Mouse (Mus musculus) liver, embryonic 14.5 days (tissue): ENCODE data around the gene Rph3al. TPM values are rescaled to one million over a fixed set of nuclear protein-coding genes. Genes with fewer than 3 reads are reported as not detected.

ENCODE experiments used
- ATAC-seq: fragments of 200-750 bp; cut with Nextera tagmentation; 2 replicates; pipeline ENCODE4 v1.8.0; 2017; ENCODE audit warnings: moderate number of reproducible peaks, mild to moderate bottlenecking, moderate library complexity; ENCODE audit not compliant: insufficient read depth
- DNase-seq, 3 experiments: peaks; one replicate each; pipeline ENCODE4 v3.0.0-alpha.2; 2012 to 2013; ENCODE audit warnings: low read depth in 3 of 3, low spot score in 3 of 3
- H3K27ac ChIP-seq: fragments of 300-500 bp; sonication (generic); 2 replicates; pipeline ENCODE4 v1.5.1; 2014; ENCODE audit warnings: moderate library complexity, mild to moderate bottlenecking, control low read depth, inconsistent platforms
- H3K27me3 ChIP-seq: fragments of 300-500 bp; sonication (generic); 2 replicates; pipeline ENCODE4 v1.6.1; 2014; ENCODE audit warnings: mild to moderate bottlenecking, low read length, moderate library complexity; ENCODE audit not compliant: control insufficient read depth, insufficient read depth
- H3K36me3 ChIP-seq: fragments of 300-500 bp; sonication (generic); replicated peaks from 2 replicates; pipeline ENCODE4 v1.6.1; 2014; ENCODE audit warnings: low read depth; ENCODE audit not compliant: control insufficient read depth, insufficient read depth
- H3K4me1 ChIP-seq, 2 experiments: fragments of 200-500 bp in 1 of 2; fragments of 300-500 bp in 1 of 2; sonication (generic) in 1 of 2; replicated peaks; 2 replicates each; pipeline ENCODE4 v1.6.1; 2012 to 2014; ENCODE audit warnings: antibody characterized with exemption in 1 of 2, inconsistent platforms in 1 of 2, low read length in 1 of 2; ENCODE audit not compliant: control insufficient read depth in 2 of 2, insufficient read depth in 2 of 2
- H3K4me2 ChIP-seq: fragments of 300-500 bp; sonication (generic); 2 replicates; pipeline ENCODE4 v1.6.1; 2014; ENCODE audit warnings: low read depth, mild to moderate bottlenecking, control low read depth, moderate library complexity
- H3K4me3 ChIP-seq, 2 experiments: fragments of 200-500 bp in 1 of 2; fragments of 300-500 bp in 1 of 2; sonication (generic) in 1 of 2; 2 replicates each; pipeline ENCODE4 v1.5.1; 2012 to 2014; ENCODE audit warnings: low read depth in 2 of 2, low read length in 2 of 2, mild to moderate bottlenecking in 2 of 2, control low read depth in 1 of 2, inconsistent platforms in 1 of 2, moderate library complexity in 1 of 2; ENCODE audit not compliant: insufficient read depth in 1 of 2
- H3K9ac ChIP-seq: fragments of 300-500 bp; sonication (generic); replicated peaks from 2 replicates; pipeline ENCODE4 v1.6.1; 2014; ENCODE audit warnings: mild to moderate bottlenecking, control low read depth, moderate library complexity
- H3K9me3 ChIP-seq: fragments of 300-500 bp; sonication (generic); 2 replicates; pipeline ENCODE4 v1.6.1; 2016; ENCODE audit warnings: low read length, mixed read lengths; ENCODE audit not compliant: control insufficient read depth
- CTCF ChIP-seq: IDR thresholded peaks from 2 replicates; pipeline ENCODE4 v1.5.1; 2016; ENCODE audit warnings: antibody characterized with exemption, low read depth, control low read depth
- EP300 ChIP-seq: IDR thresholded peaks from 2 replicates; pipeline ENCODE4 v1.6.1; 2016; ENCODE audit warnings: antibody characterized with exemption, low read depth
- WGBS: fragments of 180-500 bp; shearing (Covaris S2); extraction: QIAGEN DNeasy Blood & Tissue Kit; methylation state at CpG from one replicate; pipeline ENCODE4 v1.1.7; 2014; ENCODE audit not compliant: insufficient replicate concordance; 5-methylcytosine and 5-hydroxymethylcytosine counted together
- polyA plus RNA-seq, 2 experiments: library from polyadenylated mRNA; depleted of rRNA in 1 of 2; stranded (reverse) in 1 of 2; unstranded in 1 of 2; fragments of >200 nt; fragmentation: Nextera tagmentation in 1 of 2; extraction: Ambion mirVana in 1 of 2; gene quantifications; 2 replicates each; pipeline versions ENCODE4 v1.2.1 to v1.2.3; 2012 to 2014

The Rph3al gene
- polyA plus RNA-seq, 2 experiments, result 0.25 to 0.29 TPM

- no peak overlapping the region for H3K4me2 ChIP-seq
- TF ChIP-seq EP300 (no peak), CTCF (no peak)
- H3K4me1 ChIP-seq, result no peaks in the 10 kb centered on the region
- no peaks in the 10 kb centered on the region for H3K9me3 ChIP-seq
- DNase-seq, result no peak
- H3K27me3 ChIP-seq, result no peaks in the 10 kb centered on the region
- no peak for ATAC-seq
- no peak overlapping the region for H3K9ac ChIP-seq
- H3K27ac ChIP-seq, result no peak overlapping the region
- WGBS, result 21% methylated on average over 15 of the region's 15 CpGs
- H3K36me3 ChIP-seq, result no peaks in the 10 kb centered on the region
- H3K4me3 ChIP-seq, result no peak overlapping the region
Measured at GRCm38 (mm10) chr11:75876043-75876780, 62.0 kb downstream of the Rph3al start.

GRCm38 (mm10) chr11:75871688-75872087 is 66.5 kb downstream of the Rph3al start:
- DNase-seq (no peak), ATAC-seq (no peak)
- Histone ChIP-seq H3K4me2 (no peak overlapping the region), H3K4me1 (no peaks in the 10 kb centered on the region), H3K9me3 (no peaks in the 10 kb centered on the region), H3K27me3 (no peaks in the 10 kb centered on the region), H3K36me3 (no peaks in the 10 kb centered on the region), H3K4me3 (no peak overlapping the region), H3K27ac (no peak overlapping the region), H3K9ac (no peak overlapping the region)
- 60% methylated on average over 1 of the region's 1 CpGs for whole genome bisulfite sequencing
- TF ChIP-seq CTCF (no peak), EP300 (no peak)

- Histone ChIP-seq H3K9ac (no peak overlapping the region), H3K9me3 (no peaks in the 10 kb centered on the region), H3K36me3 (no peaks in the 10 kb centered on the region), H3K27ac (no peak overlapping the region), H3K4me3 (no peak overlapping the region), H3K4me2 (no peak overlapping the region), H3K27me3 (no peaks in the 10 kb centered on the region), H3K4me1 (no peaks in the 10 kb centered on the region)
- WGBS, result 45% methylated on average over 4 of the region's 4 CpGs
- TF ChIP-seq CTCF, result no peak
- no peak for TF ChIP-seq EP300
- ATAC-seq, result no peak
- no peak for DNase-seq
Measured at GRCm38 (mm10) chr11:75870947-75871346, 67.3 kb downstream of the Rph3al start.

- ATAC-seq (no peak), DNase-seq (no peak)
- H3K4me3 ChIP-seq, result no peak overlapping the region
- no peak overlapping the region for H3K9ac ChIP-seq
- TF ChIP-seq EP300, result no peak
- TF ChIP-seq CTCF, result no peak
- no peaks in the 10 kb centered on the region for H3K4me1 ChIP-seq
- 68% methylated on average over 5 of the region's 5 CpGs for WGBS
- no peak overlapping the region for H3K27ac ChIP-seq
- H3K9me3 ChIP-seq, result no peaks in the 10 kb centered on the region
- H3K27me3 ChIP-seq, result no peaks in the 10 kb centered on the region
- H3K4me2 ChIP-seq, result no peak overlapping the region
- H3K36me3 ChIP-seq, result no peaks in the 10 kb centered on the region
Measured at GRCm38 (mm10) chr11:75870386-75870785, 67.8 kb downstream of the Rph3al start.

- no peaks in the 10 kb centered on the region for H3K27me3 ChIP-seq
- H3K9ac ChIP-seq, result no peak overlapping the region
- H3K27ac ChIP-seq, result no peak overlapping the region
- no peaks in the 10 kb centered on the region for H3K4me1 ChIP-seq
- ATAC-seq (no peak), DNase-seq (no peak)
- no peaks in the 10 kb centered on the region for H3K9me3 ChIP-seq
- H3K4me3 ChIP-seq, result no peak overlapping the region
- H3K36me3 ChIP-seq, result no peaks in the 10 kb centered on the region
- WGBS, result 58% methylated on average over 5 of the region's 5 CpGs
- H3K4me2 ChIP-seq, result no peak overlapping the region
- TF ChIP-seq EP300 (no peak), CTCF (no peak)
Measured at GRCm38 (mm10) chr11:75869898-75870297, 68.3 kb downstream of the Rph3al start.
